Mouse (Mus musculus): ENCODE measurements at regions not wholly inside any gene's neighbourhood (a gene's known extent, or its start where the extent isn't known, plus 50 kb on each side); places are given as distances from the start of the nearest gene placed in this dataset.

DNA sequence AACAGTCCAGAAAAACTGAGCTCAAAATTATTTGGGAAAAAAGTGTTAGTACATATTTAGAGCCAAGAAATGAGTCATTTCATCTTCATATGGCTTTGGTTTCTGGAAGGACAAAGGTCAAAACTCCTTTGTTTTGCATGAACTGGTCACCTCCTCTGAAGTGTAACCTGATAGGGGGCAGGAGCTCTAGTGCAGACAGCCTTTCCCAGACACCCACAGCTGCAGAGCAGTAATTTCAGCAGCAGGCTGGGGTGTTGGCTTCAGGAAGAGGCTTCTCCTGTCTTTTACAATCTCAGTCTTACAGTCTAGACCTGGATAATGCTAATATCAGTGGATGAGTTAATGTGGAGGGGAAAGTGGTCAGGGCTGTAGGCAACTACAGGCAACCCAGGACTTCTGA lies 830.4 kb upstream of the Nr2f1 start:
- Histone ChIP-seq H3K36me3 (replicated peaks) (no peaks in the 10 kb centered on the region), H3K4me1 (ENCODE audit: insufficient read depth, low read depth, low read length) (no peaks in the 10 kb centered on the region), H3K27me3 (ENCODE audit: insufficient read depth, low read length) (no peaks in the 10 kb centered on the region; the same call in 1 of the 2 replicates), H3K4me3 (ENCODE audit: low read depth, low read length) (no peak overlapping the region), H3K9me3 (replicated peaks) (no peaks in the 10 kb centered on the region)
- DNase-seq (ENCODE audit: low spot score) (no peak), ATAC-seq (ENCODE audit: extremely low read depth, insufficient number of reproducible peaks, low FRiP score, poor library complexity, severe bottlenecking) (no peak)
- TF ChIP-seq CTCF (IDR thresholded peaks at IDR 0.05; ENCODE audit: low read depth, low read length) (no peak), GATA1 (IDR thresholded peaks at IDR 0.05; ENCODE audit: borderline replicate concordance, low read length) (no peak), TAL1 (conservative IDR thresholded peaks at IDR 0.05; ENCODE audit: low read depth, low read length) (no peak), POLR2AphosphoS5 (IDR thresholded peaks at IDR 0.05; ENCODE audit: insufficient replicate concordance, low read depth, low read length) (no peak), GATA2 (IDR thresholded peaks at IDR 0.05; ENCODE audit: borderline replicate concordance, low read depth, low read length) (no peak)

DNA sequence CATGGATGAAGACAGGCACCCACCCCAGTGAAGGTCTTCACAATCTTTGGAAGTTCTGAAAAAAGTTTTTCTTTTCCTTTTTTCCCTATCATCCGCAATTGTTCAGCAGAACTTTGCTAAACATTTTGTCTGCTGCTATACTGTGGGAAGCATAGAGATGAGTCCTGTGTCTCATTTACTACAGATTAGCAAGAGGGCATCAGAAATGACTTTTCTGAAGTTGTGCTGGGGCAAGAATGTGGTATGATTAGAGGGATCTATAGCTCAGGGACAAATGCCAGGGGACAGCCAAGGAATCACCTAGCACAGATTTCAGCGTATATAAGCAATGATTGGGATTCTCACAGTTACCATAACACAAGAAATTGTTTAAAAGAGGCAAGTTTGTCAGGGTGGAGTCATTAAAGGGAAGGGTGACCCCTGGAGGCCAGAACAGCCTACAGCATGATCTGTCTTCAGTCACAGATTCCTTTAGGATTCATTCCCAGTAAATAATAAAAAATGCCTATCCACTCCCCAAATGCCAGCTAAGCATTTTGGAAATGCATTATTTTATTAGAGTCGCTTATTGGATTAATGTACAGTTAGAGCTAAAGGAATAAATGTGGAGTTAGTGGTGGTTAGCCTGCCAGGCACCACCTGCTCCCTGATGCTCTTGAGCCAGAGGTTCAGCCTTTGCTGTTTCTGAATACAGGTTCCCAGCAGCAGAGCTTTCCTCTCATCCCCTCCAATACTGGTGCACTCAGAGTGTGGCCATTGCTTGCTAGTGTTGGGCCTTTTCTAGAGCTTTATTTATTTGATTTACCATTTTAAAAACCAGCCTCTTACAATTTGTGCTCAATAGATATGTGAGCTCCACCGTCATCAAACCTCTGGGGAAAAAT lies 828.6 kb upstream of the Nr2f1 start:
- Histone ChIP-seq H3K4me3 (ENCODE audit: low read depth, low read length) (no peak overlapping the region), H3K27me3 (ENCODE audit: insufficient read depth, low read length) (no peaks in the 10 kb centered on the region; the same call in 1 of the 2 replicates), H3K9me3 (replicated peaks) (no peaks in the 10 kb centered on the region), H3K4me1 (ENCODE audit: insufficient read depth, low read depth, low read length) (no peaks in the 10 kb centered on the region), H3K36me3 (replicated peaks) (no peaks in the 10 kb centered on the region)
- DNase-seq (ENCODE audit: low spot score), result no peak
- 0 out of 2 replicates have a peak, but pooled peaks have one; percentile 28 for ATAC-seq (ENCODE audit: extremely low read depth, insufficient number of reproducible peaks, low FRiP score, poor library complexity, severe bottlenecking)
- TF ChIP-seq GATA2 (IDR thresholded peaks at IDR 0.05; ENCODE audit: borderline replicate concordance, low read depth, low read length), result no peak
- no peak for TF ChIP-seq POLR2AphosphoS5 (IDR thresholded peaks at IDR 0.05; ENCODE audit: insufficient replicate concordance, low read depth, low read length)
- TF ChIP-seq GATA1 (IDR thresholded peaks at IDR 0.05; ENCODE audit: borderline replicate concordance, low read length), result no peak
- no peak for TF ChIP-seq CTCF (IDR thresholded peaks at IDR 0.05; ENCODE audit: low read depth, low read length)
- TF ChIP-seq TAL1 (conservative IDR thresholded peaks at IDR 0.05; ENCODE audit: low read depth, low read length), result no peak

DNA sequence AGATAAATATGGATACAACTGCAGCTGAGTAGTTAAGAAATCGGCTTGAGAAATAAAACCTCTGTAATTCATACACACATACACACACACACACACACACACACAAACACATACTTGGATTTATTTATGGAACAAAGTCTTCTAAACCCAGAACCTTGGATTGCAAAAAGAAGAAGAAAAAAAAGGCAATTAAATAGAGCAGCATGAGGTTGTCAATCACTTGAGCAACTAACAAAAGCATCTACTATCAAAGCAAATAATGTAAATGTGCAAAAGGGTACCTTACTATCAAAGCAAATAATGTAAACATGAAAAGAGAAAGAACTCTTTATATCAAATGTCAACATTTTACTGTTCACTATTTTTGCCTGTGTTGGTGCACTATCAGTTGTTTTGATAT lies 826.1 kb upstream of the Nr2f1 start:
- ATAC-seq (ENCODE audit: extremely low read depth, insufficient number of reproducible peaks, low FRiP score, poor library complexity, severe bottlenecking), result no peak
- H3K4me1 ChIP-seq (ENCODE audit: insufficient read depth, low read depth, low read length), result no peaks in the 10 kb centered on the region
- no peaks in the 10 kb centered on the region for H3K27me3 ChIP-seq (ENCODE audit: insufficient read depth, low read length)
- no peak overlapping the region for H3K4me3 ChIP-seq (ENCODE audit: low read depth, low read length)
- H3K9me3 ChIP-seq (replicated peaks), result no peaks in the 10 kb centered on the region
- no peaks in the 10 kb centered on the region for H3K36me3 ChIP-seq (replicated peaks)
- no peak for DNase-seq (ENCODE audit: low spot score)
- TF ChIP-seq CTCF (IDR thresholded peaks at IDR 0.05; ENCODE audit: low read depth, low read length), result no peak
- no peak for TF ChIP-seq POLR2AphosphoS5 (IDR thresholded peaks at IDR 0.05; ENCODE audit: insufficient replicate concordance, low read depth, low read length)
- no peak for TF ChIP-seq TAL1 (conservative IDR thresholded peaks at IDR 0.05; ENCODE audit: low read depth, low read length)
- TF ChIP-seq GATA2 (IDR thresholded peaks at IDR 0.05; ENCODE audit: borderline replicate concordance, low read depth, low read length), result no peak
- TF ChIP-seq GATA1 (IDR thresholded peaks at IDR 0.05; ENCODE audit: borderline replicate concordance, low read length), result no peak

DNA sequence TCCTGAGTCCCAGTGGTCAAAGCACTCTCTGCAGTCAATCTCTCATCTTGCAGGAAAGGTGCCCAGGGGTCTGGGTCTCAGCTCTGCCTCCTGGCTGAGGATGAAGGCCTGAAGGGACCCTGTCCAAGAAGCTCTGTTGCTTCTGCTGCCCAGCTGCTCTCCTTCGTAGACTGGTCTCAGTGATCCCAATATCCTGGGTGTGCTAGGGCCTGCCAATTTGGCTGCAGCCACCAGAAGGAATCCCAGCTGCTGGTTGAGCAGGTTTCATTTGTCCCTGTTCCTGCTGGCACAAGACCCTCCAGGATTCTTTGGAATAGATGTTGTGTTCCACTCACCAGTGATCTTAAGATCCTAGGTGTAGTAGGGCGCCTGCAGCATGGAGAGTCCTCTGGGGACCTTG lies 818.5 kb upstream of the Nr2f1 start:
- TF ChIP-seq CTCF (IDR thresholded peaks at IDR 0.05; ENCODE audit: low read depth, low read length) (no peak), GATA1 (IDR thresholded peaks at IDR 0.05; ENCODE audit: borderline replicate concordance, low read length) (no peak), TAL1 (conservative IDR thresholded peaks at IDR 0.05; ENCODE audit: low read depth, low read length) (no peak), GATA2 (IDR thresholded peaks at IDR 0.05; ENCODE audit: borderline replicate concordance, low read depth, low read length) (no peak), POLR2AphosphoS5 (IDR thresholded peaks at IDR 0.05; ENCODE audit: insufficient replicate concordance, low read depth, low read length) (no peak)
- no peaks in the 10 kb centered on the region for H3K4me1 ChIP-seq (ENCODE audit: insufficient read depth, low read depth, low read length)
- H3K4me3 ChIP-seq (ENCODE audit: low read depth, low read length), result no peak overlapping the region
- no peaks in the 10 kb centered on the region for H3K9me3 ChIP-seq (replicated peaks)
- no peaks in the 10 kb centered on the region for H3K36me3 ChIP-seq (replicated peaks)
- no peaks in the 10 kb centered on the region for H3K27me3 ChIP-seq (ENCODE audit: insufficient read depth, low read length)
- no peak for DNase-seq (ENCODE audit: low spot score)
- no peak for ATAC-seq (ENCODE audit: extremely low read depth, insufficient number of reproducible peaks, low FRiP score, poor library complexity, severe bottlenecking)

DNA sequence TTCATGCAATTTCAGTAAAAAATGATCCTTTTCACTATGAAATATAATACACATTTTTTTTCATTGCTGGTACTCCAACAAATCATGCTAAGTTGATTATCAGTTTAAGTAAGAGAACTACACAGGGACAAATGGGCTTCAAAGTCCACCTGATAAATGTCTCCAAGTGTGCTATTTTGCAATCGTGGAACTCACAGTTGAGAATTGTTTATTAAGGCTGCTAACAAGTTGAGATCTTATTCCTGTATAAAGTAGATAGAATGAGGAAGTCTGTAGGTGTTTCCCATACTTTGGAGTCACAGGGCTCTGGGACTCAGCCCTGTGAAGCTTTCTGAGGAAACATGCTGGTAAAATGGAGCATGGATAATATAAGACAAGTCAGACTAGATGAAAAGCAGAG lies 803.8 kb upstream of the Nr2f1 start:
- Histone ChIP-seq H3K36me3 (replicated peaks) (no peaks in the 10 kb centered on the region), H3K4me3 (ENCODE audit: low read depth, low read length) (no peak overlapping the region), H3K27me3 (ENCODE audit: insufficient read depth, low read length) (no peaks in the 10 kb centered on the region), H3K4me1 (ENCODE audit: insufficient read depth, low read depth, low read length) (no peaks in the 10 kb centered on the region), H3K9me3 (replicated peaks) (no peaks in the 10 kb centered on the region)
- DNase-seq (ENCODE audit: low spot score), result no peak
- TF ChIP-seq CTCF (IDR thresholded peaks at IDR 0.05; ENCODE audit: low read depth, low read length), result no peak
- TF ChIP-seq POLR2AphosphoS5 (IDR thresholded peaks at IDR 0.05; ENCODE audit: insufficient replicate concordance, low read depth, low read length), result no peak
- TF ChIP-seq TAL1 (conservative IDR thresholded peaks at IDR 0.05; ENCODE audit: low read depth, low read length), result no peak
- no peak for TF ChIP-seq GATA2 (IDR thresholded peaks at IDR 0.05; ENCODE audit: borderline replicate concordance, low read depth, low read length)
- no peak for TF ChIP-seq GATA1 (IDR thresholded peaks at IDR 0.05; ENCODE audit: borderline replicate concordance, low read length)
- ATAC-seq (ENCODE audit: extremely low read depth, insufficient number of reproducible peaks, low FRiP score, poor library complexity, severe bottlenecking), result no peak

DNA sequence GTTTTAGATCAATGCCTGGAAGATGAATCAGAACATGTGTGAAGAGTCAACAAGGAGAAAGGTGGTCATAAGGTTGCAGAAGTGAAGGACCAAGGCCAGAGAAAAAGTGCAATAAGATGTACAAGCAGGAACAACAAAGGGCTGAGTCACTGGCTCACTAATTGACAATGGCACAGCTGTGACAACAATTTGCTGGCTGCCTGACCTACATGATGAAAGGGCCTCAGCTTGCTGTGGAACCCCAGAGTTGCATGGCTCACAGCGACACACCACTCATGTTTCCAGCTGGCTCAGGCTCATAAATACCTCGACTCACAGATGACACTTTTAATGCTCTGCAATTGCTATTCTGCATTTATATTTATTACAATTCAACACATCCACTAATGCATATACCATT lies 799.3 kb upstream of the Nr2f1 start:
- Histone ChIP-seq H3K9me3 (replicated peaks) (no peaks in the 10 kb centered on the region), H3K4me3 (ENCODE audit: low read depth, low read length) (no peak overlapping the region), H3K27me3 (ENCODE audit: insufficient read depth, low read length) (no peaks in the 10 kb centered on the region), H3K36me3 (replicated peaks) (no peaks in the 10 kb centered on the region), H3K4me1 (ENCODE audit: insufficient read depth, low read depth, low read length) (no peaks in the 10 kb centered on the region)
- ATAC-seq (ENCODE audit: extremely low read depth, insufficient number of reproducible peaks, low FRiP score, poor library complexity, severe bottlenecking) (no peak), DNase-seq (ENCODE audit: low spot score) (no peak)
- TF ChIP-seq GATA2 (IDR thresholded peaks at IDR 0.05; ENCODE audit: borderline replicate concordance, low read depth, low read length) (no peak), GATA1 (IDR thresholded peaks at IDR 0.05; ENCODE audit: borderline replicate concordance, low read length) (no peak), POLR2AphosphoS5 (IDR thresholded peaks at IDR 0.05; ENCODE audit: insufficient replicate concordance, low read depth, low read length) (no peak), CTCF (IDR thresholded peaks at IDR 0.05; ENCODE audit: low read depth, low read length) (no peak), TAL1 (conservative IDR thresholded peaks at IDR 0.05; ENCODE audit: low read depth, low read length) (no peak)
